Mouse (Mus musculus): ENCODE measurements around the gene B4galnt3. TPM values are rescaled to one million over a fixed set of nuclear protein-coding genes. Genes with fewer than 3 reads are reported as not detected.

Gene B4galnt3
- polyA plus RNA-seq, 1 experiment = 0.33 TPM

DNA sequence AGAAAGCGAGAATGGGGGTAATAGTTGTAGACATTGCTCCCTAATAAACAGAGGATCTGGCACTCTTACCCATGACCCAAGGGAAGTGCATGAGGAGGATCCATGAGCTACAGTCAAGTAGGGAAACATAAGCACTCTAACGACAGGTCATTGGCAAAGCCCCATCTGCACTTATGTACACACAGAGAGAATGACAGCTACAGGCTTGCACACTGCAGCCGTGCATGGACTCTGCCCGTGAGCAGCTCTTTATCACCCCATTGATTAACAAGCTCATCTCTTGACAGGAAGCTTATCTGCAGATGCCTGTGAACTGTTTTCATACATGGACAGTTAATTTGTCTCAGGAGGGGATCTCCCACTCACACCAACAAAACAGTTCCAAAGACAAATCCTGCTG is 126.8 kb downstream of the B4galnt3 start:
- no peak overlapping the region for H3K4me3 ChIP-seq (ENCODE audit: insufficient read depth, poor library complexity, severe bottlenecking)
- H3K36me3 ChIP-seq (ENCODE audit: control insufficient read depth, insufficient read depth) = no peaks in the 10 kb centered on the region
- H3K27me3 ChIP-seq (ENCODE audit: control insufficient read depth, insufficient read depth, insufficient read length) = no peaks in the 10 kb centered on the region
- no peak overlapping the region for H3ac ChIP-seq (ENCODE audit: control insufficient read depth, insufficient read length, low read depth)
- no peaks in the 10 kb centered on the region for H3K79me2 ChIP-seq (ENCODE audit: control insufficient read depth, insufficient read depth)
- no peaks in the 10 kb centered on the region for H3K79me3 ChIP-seq (ENCODE audit: low read depth)
- TF ChIP-seq MAX (IDR thresholded peaks at IDR 0.05) = no peak
- TF ChIP-seq USF1 (IDR thresholded peaks at IDR 0.05; ENCODE audit: low read depth) = no peak

DNA sequence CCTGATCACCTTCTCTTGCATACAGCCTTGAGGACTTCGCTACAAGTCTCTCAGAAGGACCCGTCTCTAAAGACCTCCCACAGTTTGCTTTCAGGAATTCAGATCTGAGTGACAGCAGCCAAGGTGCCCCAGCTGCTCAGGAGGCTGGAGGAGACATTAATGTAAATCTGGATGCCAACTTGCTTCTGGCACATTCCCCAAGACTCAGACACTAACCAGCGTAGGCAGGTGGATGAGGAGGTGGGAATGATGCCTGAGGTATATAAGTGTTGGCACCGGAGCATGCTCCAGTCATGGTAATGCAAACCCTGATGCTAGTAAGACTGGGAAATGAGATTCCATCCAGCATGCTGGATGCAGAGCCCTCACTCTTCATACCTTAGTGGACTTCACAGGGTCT is 129.6 kb downstream of the B4galnt3 start:
- Histone ChIP-seq H3K27me3 (ENCODE audit: control insufficient read depth, insufficient read depth, insufficient read length) (no peaks in the 10 kb centered on the region), H3K36me3 (ENCODE audit: control insufficient read depth, insufficient read depth) (no peaks in the 10 kb centered on the region), H3K79me2 (ENCODE audit: control insufficient read depth, insufficient read depth) (no peaks in the 10 kb centered on the region), H3ac (ENCODE audit: control insufficient read depth, insufficient read length, low read depth) (no peak overlapping the region), H3K4me3 (ENCODE audit: insufficient read depth, poor library complexity, severe bottlenecking) (no peak overlapping the region), H3K79me3 (ENCODE audit: low read depth) (no peaks in the 10 kb centered on the region)
- TF ChIP-seq CTCF (IDR thresholded peaks at IDR 0.05; ENCODE audit: control insufficient read depth, insufficient read depth, insufficient read length) (no peak), MYOD1 (IDR thresholded peaks at IDR 0.05; ENCODE audit: control insufficient read depth, insufficient read length, low read depth) (no peak), MYOG (IDR thresholded peaks at IDR 0.05; ENCODE audit: control insufficient read depth, extremely low read depth, insufficient read length) (no peak), FOSL1 (IDR thresholded peaks at IDR 0.05; ENCODE audit: insufficient read depth, low read length, poor library complexity, severe bottlenecking) (no peak), MAX (IDR thresholded peaks at IDR 0.05) (no peak), CEBPB (IDR thresholded peaks at IDR 0.05; ENCODE audit: low read depth) (no peak), USF1 (IDR thresholded peaks at IDR 0.05; ENCODE audit: low read depth) (no peak)

- H3K79me2 ChIP-seq (ENCODE audit: control insufficient read depth, insufficient read depth) = no peaks in the 10 kb centered on the region
- H3K27me3 ChIP-seq (ENCODE audit: control insufficient read depth, insufficient read depth, insufficient read length) = no peaks in the 10 kb centered on the region
- no peak overlapping the region for H3K4me3 ChIP-seq (ENCODE audit: insufficient read depth, poor library complexity, severe bottlenecking)
- TF ChIP-seq MYOG (IDR thresholded peaks at IDR 0.05; ENCODE audit: control insufficient read depth, extremely low read depth, insufficient read length) (no peak), CTCF (IDR thresholded peaks at IDR 0.05; ENCODE audit: control insufficient read depth, insufficient read depth, insufficient read length) (no peak), CEBPB (IDR thresholded peaks at IDR 0.05; ENCODE audit: low read depth) (peak; percentile 29), MYOD1 (IDR thresholded peaks at IDR 0.05; ENCODE audit: control insufficient read depth, insufficient read length, low read depth) (peak; percentile 92), FOSL1 (IDR thresholded peaks at IDR 0.05; ENCODE audit: insufficient read depth, low read length, poor library complexity, severe bottlenecking) (peak; percentile 2), USF1 (IDR thresholded peaks at IDR 0.05; ENCODE audit: low read depth) (no peak)
- H3ac ChIP-seq (ENCODE audit: control insufficient read depth, insufficient read length, low read depth) = no peak overlapping the region
- H3K79me3 ChIP-seq (ENCODE audit: low read depth) = no peaks in the 10 kb centered on the region
- no peaks in the 10 kb centered on the region for H3K36me3 ChIP-seq (ENCODE audit: control insufficient read depth, insufficient read depth)
Observed at GRCm38 (mm10) chr6:120162928-120163327, 131.4 kb downstream of the B4galnt3 start.

DNA sequence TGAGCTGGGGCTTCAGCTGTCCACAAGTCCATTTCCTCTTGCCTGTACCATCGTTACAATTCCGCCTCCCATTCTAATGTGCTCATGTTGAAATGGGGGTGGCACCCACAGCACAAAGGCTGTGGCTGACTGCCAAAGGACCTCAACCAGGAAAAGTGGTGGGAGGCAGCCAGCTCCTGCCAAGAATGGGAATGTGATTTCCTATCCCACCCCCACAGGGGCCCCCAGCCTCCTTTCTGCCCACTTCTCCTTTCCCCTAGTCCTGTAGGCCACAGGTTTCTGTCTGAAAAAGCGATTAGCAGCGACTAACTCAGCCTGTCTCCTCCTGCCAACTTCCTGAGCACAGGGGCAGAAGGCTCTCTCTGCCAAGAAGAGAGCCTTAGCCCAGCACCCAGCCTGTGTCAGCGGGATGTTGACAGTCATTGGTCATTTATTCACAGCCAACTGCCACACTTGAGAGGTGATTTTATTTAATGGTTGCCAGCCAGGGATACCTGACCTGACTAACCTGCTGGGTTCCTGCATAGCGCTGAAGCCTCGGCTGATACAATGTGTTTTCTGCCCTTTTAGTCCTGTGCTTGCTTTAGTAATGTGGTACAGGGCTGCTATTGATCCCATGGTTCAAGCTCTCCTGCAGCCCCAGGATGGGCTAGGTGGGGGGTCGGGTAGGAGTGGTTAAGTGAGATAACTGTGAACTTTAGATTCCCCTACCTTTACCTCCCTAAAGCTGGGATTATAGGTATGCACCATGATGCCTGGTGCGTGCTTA is 135.0 kb downstream of the B4galnt3 start:
- Histone ChIP-seq H3K79me3 (ENCODE audit: low read depth) (no peaks in the 10 kb centered on the region), H3ac (ENCODE audit: control insufficient read depth, insufficient read length, low read depth) (no peak overlapping the region), H3K27me3 (ENCODE audit: control insufficient read depth, insufficient read depth, insufficient read length) (no peaks in the 10 kb centered on the region), H3K4me3 (ENCODE audit: insufficient read depth, poor library complexity, severe bottlenecking) (no peak overlapping the region), H3K36me3 (ENCODE audit: control insufficient read depth, insufficient read depth) (no peaks in the 10 kb centered on the region), H3K79me2 (ENCODE audit: control insufficient read depth, insufficient read depth) (no peaks in the 10 kb centered on the region)
- TF ChIP-seq USF1 (IDR thresholded peaks at IDR 0.05; ENCODE audit: low read depth) (no peak), MYOG (IDR thresholded peaks at IDR 0.05; ENCODE audit: control insufficient read depth, extremely low read depth, insufficient read length) (no peak)

GRCm38 (mm10) chr6:120157479-120157878 is 136.9 kb downstream of the B4galnt3 start:
- no peaks in the 10 kb centered on the region for H3K27me3 ChIP-seq (ENCODE audit: control insufficient read depth, insufficient read depth, insufficient read length)
- H3ac ChIP-seq (ENCODE audit: control insufficient read depth, insufficient read length, low read depth) = no peak overlapping the region
- H3K36me3 ChIP-seq (ENCODE audit: control insufficient read depth, insufficient read depth) = no peaks in the 10 kb centered on the region
- H3K4me3 ChIP-seq (ENCODE audit: insufficient read depth, poor library complexity, severe bottlenecking) = no peak overlapping the region
- H3K79me3 ChIP-seq (ENCODE audit: low read depth) = no peaks in the 10 kb centered on the region
- H3K79me2 ChIP-seq (ENCODE audit: control insufficient read depth, insufficient read depth) = no peaks in the 10 kb centered on the region
- TF ChIP-seq MYOG (IDR thresholded peaks at IDR 0.05; ENCODE audit: control insufficient read depth, extremely low read depth, insufficient read length) = no peak
- TF ChIP-seq MYOD1 (IDR thresholded peaks at IDR 0.05; ENCODE audit: control insufficient read depth, insufficient read length, low read depth) = no peak

DNA sequence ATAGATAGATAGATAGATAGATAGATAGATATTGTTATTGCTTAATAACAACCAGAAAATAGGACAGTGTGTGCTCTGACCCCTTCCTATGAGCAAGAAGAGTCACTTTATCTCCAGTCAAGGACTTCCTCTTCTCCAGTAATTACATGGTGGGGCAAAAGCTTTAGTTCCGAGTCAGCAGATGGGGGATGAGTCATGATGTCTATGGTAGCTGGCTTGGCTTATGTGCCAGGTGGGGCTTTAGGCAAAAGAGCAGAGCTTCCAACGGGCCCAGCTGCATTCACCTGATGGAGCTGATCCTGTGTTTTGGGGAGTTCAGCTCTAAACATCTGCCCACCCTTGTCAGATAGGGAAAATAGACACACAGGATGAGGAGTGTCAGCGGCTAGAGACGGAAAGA is 138.8 kb downstream of the B4galnt3 start:
- no peak overlapping the region for H3ac ChIP-seq (ENCODE audit: control insufficient read depth, insufficient read length, low read depth)
- no peaks in the 10 kb centered on the region for H3K79me2 ChIP-seq (ENCODE audit: control insufficient read depth, insufficient read depth)
- H3K79me3 ChIP-seq (ENCODE audit: low read depth) = no peaks in the 10 kb centered on the region
- no peaks in the 10 kb centered on the region for H3K36me3 ChIP-seq (ENCODE audit: control insufficient read depth, insufficient read depth)
- peak; percentile 14 for TF ChIP-seq MYOD1 (IDR thresholded peaks at IDR 0.05; ENCODE audit: control insufficient read depth, insufficient read length, low read depth)
- TF ChIP-seq USF1 (IDR thresholded peaks at IDR 0.05; ENCODE audit: low read depth) = no peak
- peak; percentile 51 for TF ChIP-seq FOSL1 (IDR thresholded peaks at IDR 0.05; ENCODE audit: insufficient read depth, low read length, poor library complexity, severe bottlenecking)
- H3K27me3 ChIP-seq (ENCODE audit: control insufficient read depth, insufficient read depth, insufficient read length) = no peaks in the 10 kb centered on the region
- H3K4me3 ChIP-seq (ENCODE audit: insufficient read depth, poor library complexity, severe bottlenecking) = no peak overlapping the region

Measured in C2C12 (cell line).